Mouse (Mus musculus) heart, postnatal 25 days (tissue): ENCODE measurements around the gene Matn3. TPM values are rescaled to one million over a fixed set of nuclear protein-coding genes. Genes with fewer than 3 reads are reported as not detected.

Experiments
- DNase-seq: peaks from one replicate; pipeline ENCODE4 v3.0.0; 2022; ENCODE audit warnings: low spot score
- intact Hi-C: fragments of 180-260 bp; cut with DNase I; formaldehyde crosslinking; loops from one replicate; pipeline ENCODE4 v1.15.1; 2025
- total RNA-seq, 2 experiments: library from RNA; stranded (reverse); gene quantifications; 2 replicates each; pipeline ENCODE4 v1.2.3; 2021

Gene Matn3
- total RNA-seq, 2 experiments from 2014 or later: not detected

GRCm38 (mm10) chr12:9010311-9010710 lies 62.6 kb downstream of the Matn3 start:
- no peak for DNase-seq
- intact Hi-C loops: no loop called here

- no peak for DNase-seq
- intact Hi-C loops: no loop called here
Observed at GRCm38 (mm10) chr12:9016376-9016775, 68.6 kb downstream of the Matn3 start.

- intact Hi-C loops: no loop called here
- no peak for DNase-seq
Observed at GRCm38 (mm10) chr12:9020431-9020830, 72.7 kb downstream of the Matn3 start.

GRCm38 (mm10) chr12:9020986-9021385 lies 73.3 kb downstream of the Matn3 start:
- no peak for DNase-seq
- intact Hi-C loops: no loop called here

Other genes starting within 250 kb of the Matn3 start
- 1 to 10 TPM; 7.2 TPM for gene Sdc1, start 176.6 kb upstream of the Matn3 start, total RNA-seq
- gene Laptm4a, start 26.3 kb upstream of the Matn3 start, total RNA-seq: 100 to 1,000 TPM; 332 to 350 TPM
- 10 to 100 TPM; 12.6 to 12.9 TPM for gene Wdr35, start 26.0 kb downstream of the Matn3 start, total RNA-seq
- gene Ttc32, start 82.1 kb downstream of the Matn3 start, total RNA-seq: 10 to 100 TPM; 24.5 to 26.1 TPM